Mouse (Mus musculus) testis, adult 2 months (tissue): ENCODE data around the gene Gm14597.
"Not testable (repeated sequence)": the region's sequence is repeated elsewhere in the genome, so short reads cannot be mapped to it uniquely, and the experiment has no call there.

Source experiments
- CTCF ChIP-seq: fragments of 200-500 bp; IDR thresholded peaks from 2 replicates; pipeline ENCODE4 v1.5.1; 2012; ENCODE audit warnings: low read depth, mild to moderate bottlenecking, inconsistent platforms, low read length, moderate library complexity; ENCODE audit not compliant: control insufficient read depth, insufficient read depth, insufficient replicate concordance
- POLR2A ChIP-seq: fragments of 200-500 bp; IDR thresholded peaks from 2 replicates; pipeline ENCODE4 v1.6.1; 2012; ENCODE audit warnings: low read depth, mild to moderate bottlenecking, inconsistent platforms, low read length, moderate library complexity; ENCODE audit not compliant: control insufficient read depth

GRCm38 (mm10) chrX:53608879-53609278, at the start of gene Gm14597:
- TF ChIP-seq CTCF, POLR2A: not testable (repeated sequence)
